Mouse (Mus musculus) skeletal muscle tissue, adult 2 months (tissue): ENCODE results near the gene Gm20388.
"Not testable (repeated sequence)": the region's sequence is repeated elsewhere in the genome, so short reads cannot be mapped to it uniquely, and the experiment has no call there.

ENCODE experiments used
- DNase-seq: peaks from one replicate; pipeline ENCODE4 v3.0.0-alpha.2; 2012; ENCODE audit warnings: low read depth, low spot score

Gene Gm20388

DNA sequence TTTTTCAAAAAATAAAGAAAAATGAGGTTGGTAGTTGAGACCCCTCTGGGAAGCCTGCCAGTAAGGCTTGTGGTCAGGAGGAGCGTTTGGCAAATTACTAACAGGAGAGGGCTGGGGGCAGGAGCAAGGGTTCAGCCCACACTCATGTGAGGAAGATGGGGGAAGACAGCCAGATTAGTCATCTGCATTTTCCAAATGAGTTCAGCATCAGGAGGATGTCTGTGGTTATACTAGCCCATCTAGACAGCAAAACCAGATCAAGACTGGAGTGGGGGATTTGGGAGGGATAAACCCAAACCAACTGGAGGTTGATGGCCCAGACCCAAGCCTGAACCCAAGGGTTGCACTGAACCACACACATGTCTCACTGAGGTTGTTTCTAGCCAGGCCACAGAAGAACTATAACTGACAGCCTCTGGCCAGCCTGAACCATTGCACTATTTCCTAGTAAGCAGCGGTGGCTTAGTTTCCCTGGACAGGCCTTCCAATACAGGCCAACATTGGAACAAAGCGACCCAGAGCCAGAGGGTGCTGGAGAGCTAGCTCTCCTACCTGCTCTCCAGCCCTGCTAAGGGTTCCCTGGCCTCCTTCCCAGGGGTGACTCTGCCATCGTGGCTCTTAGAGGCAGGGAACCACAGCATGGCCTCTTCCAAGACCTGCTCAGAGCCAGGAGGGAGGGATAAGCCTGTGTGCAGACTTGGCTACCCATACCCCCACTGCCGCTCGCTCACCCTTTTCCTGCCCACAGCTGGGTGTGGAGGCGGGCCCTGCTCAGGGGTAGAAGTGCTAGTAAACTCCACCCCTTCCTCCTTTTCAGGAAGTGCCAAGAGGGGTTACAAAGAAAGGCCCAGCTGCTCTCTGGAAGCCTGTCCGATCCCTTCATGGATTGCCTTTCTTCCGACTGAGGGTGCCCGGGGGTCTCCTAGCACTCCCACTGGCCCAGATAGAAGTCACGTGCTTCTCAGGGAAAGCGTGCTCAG lies 2645.7 kb downstream of the Gm20388 start:
- DNase-seq: peak; percentile 56

DNA sequence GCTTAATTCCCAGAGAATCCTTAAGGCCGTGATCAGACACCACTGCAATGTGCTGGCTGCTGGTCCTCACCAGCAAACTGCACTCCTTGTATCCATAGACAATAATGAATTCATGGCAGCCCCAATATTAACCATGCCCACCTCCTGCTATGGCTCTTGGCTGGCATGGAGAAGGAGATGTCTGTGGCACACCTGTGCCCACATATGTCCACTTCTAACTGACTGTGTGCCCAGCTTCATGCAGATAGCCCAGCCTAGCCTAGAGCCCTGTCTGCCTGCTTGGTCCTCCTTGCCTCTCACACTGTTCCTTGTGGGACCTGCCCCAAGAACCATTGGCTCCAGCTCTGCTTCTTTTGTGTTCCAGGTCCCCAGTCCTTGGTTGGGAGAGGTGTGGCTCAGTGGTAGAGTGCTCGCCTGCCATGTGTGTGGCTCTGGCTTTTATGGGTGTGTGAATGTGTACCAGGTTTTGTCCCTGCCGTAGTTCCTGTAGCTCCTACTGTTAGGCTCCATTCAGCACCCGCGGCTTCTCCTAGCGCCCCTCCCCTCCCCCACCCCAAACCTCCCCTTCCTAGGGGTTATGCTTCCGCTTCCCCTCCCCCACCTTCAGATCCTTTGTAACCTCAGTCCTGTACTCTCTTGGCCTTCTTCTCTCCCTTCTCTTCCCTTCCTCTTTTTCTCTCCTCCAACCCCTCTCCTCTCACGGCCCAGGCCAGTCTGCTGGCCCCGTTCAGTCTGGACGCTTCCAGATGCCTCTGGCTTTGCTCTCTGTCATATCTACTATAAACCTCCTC lies 2646.8 kb downstream of the Gm20388 start:
- DNase-seq: no peak

DNA sequence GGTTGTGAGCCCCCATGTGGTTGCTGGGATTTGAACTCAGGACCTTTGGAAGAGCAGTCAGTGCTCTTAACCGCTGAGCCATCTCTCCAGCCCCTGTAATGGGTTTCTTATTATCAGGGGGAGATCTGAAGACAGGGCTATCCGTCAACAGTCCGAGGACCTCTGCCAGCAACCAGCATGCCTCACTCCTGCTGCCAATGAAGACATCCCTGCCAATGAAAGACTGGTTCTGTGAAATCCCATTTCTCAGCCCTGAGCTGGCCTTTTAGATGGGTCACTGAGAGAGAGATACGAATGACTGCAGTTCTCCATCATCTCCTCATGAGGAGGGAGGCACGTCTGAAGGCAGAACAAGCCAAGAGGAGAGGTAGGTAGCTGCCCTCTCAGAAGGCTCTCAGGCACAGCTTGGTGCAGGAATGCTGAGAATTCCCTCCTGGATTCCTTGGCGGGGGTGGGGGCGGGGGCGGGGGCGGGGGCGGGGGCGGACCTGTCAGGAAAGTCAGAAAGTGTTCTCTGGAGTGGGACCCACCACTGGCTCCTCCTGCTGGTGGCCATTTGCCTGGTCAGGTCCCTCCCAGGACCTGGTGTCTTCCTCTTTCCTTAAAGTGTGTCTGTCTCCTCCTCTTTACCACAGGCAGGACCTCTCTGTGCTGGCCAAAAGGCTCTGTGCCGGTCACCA lies 2648.2 kb downstream of the Gm20388 start:
- no peak for DNase-seq

DNA sequence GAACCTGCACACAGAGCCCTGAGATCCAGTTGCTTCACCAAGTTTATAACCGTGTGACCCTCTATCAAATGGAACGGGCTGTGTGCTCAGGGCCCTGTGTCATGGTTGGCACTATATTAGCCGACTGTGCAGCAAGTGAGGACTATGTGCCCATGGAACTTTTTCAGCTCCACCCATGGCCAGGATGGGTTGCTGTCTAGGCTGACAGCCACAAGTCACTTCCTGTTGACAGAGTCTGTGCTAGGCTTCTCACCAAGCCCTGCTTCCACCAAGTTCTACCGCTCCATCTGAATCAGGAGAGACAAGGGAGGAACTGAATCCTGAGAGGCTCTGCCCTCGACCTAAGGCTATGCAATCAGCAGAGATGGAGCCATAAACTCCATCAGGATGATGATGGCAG lies 2650.6 kb downstream of the Gm20388 start:
- no peak for DNase-seq

DNA sequence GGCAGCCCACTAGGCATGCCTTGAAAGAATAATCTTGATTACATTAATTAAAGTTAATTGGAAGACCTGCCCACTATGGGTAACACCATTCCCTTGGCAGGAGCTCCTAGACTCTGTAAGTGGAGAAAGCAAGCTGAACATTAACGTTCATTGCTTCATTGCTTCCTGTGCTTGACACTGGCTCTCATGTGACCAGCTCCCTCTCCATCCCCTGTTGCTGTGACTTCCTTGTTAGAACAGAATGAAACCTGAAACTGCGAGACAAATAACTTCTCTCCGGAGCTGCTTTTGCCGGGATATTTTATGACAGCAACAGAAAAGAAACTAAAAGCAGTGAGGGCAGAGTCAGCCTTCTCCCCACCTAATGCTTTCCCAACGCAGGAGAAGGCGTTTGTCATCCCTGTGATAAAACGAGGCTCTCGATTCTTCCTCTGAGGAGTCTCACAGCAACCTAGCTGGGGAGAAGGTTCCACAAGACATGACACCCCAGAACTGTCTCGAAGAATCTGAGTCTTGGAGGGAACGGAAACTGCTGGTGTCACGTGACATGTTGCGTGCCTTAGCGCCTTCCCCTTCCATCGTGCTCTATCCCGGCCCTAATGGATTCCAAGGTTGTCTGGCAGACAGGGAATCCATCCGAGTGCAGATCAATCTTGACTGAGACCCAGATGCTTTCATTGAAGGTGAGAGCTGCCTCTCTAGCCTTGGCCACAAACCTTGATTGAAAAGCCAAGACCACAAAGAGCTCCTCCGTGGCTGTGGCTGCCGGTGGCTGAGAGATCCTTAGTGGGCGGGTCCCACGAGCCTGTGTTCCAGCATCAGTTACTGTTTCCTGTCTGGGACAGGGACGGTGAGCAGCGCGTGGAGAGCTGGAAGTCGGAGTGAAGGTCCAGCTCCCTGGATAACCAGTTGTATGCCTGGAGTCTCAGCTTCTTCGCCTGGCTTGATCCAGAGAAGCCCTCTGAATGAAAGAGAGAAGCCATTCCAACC lies 2654.0 kb downstream of the Gm20388 start:
- no peak for DNase-seq

DNA sequence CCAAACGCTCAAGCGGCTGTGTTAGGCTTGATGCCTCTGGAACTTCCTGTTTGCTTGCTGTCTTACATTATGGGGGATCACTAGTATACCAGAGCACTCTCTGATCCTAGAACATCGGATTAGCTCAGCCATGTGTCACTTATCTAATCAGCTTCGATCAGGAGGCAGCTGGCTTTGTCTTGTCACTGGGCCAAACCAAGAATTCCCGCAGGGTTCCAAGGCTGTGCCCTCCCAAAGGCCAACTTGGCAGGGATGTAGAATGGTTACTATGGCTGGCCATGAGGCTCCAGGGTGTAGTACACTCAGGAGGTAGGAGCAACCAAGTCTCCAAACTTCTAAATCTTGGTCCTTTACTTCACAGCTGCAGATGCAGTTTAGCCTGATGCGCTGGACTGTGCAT lies 2656.1 kb downstream of the Gm20388 start:
- no peak for DNase-seq

DNA sequence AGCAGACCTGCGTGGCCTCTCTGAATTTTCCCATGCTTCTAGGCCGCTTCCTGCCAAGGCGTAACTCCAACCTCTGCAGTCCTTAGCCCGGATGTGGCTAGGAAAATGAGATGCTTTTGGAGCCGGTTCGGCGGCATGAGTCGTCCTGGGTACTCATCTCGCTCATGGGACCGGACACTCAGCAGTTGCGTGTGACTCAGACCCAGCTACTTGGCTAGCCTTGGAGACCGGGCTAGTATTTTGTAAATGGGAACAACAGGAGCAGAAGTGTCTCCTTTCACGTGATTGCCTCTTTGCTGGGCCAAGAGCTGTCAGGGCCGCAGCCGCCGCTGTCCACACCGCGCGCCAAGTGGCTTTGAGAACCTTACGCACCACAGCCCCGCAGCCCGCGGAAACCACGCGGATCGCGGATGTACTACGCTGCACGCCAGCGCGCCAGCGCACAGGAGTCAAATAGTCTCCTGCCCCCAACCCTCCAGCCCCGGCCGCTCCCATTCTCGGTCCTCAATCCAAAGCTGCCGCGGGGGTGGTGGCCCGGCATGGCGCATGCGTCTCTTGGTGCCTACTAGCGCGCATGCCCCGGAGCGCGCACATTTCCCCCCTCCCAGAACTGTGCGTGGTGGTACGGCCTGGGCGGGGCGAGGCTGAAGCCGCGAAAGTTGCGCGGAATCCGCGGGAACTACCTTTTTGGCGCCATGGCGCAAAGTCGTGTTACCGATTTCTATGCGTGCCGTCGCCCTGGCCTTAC lies 2656.9 kb downstream of the Gm20388 start, which contains the start of gene Cdt1:
Gene Cdt1, plus strand, starts transcription at position 655 of the 748 bp plus-strand sequence.
- DNase-seq: peak; percentile 90

DNA sequence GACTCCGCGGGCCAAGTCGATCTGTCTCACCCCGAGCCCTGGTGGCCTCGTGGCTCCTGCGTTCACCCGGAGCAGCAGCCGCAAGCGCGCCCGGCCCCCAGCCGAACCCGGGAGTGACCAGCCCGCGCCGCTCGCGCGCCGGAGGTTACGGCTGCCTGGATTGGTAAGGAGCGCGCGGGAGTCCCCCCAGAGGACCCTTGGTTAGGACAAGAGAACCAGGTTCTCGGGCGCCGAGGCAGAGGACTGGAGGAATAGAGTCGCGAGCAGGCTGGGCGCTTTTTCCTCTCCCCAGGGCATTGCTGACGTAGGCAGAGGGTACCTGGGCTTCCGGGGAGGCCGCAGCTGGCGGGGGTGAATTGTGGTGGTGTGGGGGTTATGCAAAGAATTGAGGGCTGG lies 2657.5 kb downstream of the Gm20388 start:
- DNase-seq: no peak

DNA sequence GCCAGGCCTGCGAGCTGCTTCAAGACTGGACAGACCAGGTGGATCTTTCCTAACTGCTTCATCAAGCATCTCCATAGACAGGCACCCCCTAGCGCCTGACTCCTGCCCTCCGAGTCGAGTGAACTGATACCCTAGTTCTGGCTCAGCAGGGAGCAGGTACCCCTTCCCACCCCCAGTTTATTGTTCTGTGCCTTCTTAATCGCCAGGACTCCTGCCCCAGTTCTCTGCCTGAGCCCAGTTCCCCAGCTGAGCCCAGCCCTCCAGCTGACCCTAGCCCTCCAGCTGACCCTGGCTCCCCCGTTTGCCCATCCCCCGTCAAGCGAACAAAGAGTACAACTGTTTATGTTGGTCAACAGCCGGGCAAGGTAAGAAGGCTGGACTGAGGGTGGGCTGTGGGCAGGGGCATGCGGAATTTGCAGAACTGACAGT lies 2658.3 kb downstream of the Gm20388 start:
- DNase-seq: no peak

DNA sequence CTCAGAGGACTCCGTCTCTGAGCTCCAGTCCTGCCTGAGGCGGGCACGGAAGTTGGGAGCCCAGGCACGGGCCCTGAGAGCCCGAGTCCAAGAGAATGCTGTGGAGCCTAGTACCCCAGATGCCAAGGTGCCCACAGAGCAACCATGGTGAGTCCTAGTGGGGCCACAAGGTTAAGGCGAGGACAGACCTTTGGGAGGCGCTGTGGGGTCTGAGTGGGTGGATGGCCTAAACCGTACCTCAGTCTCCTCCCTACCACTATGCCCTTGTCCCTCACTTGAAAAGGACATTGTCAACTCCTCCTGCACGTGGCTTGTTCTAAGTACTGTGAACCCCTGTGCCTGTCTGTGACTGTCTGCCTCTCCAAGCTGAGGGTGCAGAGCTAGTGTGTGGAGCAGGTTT lies 2658.7 kb downstream of the Gm20388 start:
- no peak for DNase-seq

DNA sequence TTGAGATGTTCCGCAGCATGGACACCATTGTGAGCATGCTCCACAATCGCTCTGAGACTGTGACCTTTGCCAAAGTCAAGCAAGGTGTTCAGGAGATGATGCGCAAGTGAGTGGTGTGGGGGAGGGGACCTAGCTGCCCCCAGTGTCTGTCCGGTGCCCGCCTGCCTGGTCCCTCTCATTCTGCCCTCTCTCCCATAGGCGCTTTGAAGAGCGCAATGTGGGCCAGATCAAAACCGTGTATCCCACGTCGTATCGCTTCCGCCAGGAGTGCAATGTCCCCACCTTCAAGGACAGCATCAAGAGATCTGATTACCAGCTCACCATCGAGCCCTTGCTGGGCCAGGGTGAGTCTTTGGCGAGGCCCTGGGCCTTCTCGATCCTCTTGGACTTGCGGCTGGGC lies 2659.4 kb downstream of the Gm20388 start:
- DNase-seq: no peak

DNA sequence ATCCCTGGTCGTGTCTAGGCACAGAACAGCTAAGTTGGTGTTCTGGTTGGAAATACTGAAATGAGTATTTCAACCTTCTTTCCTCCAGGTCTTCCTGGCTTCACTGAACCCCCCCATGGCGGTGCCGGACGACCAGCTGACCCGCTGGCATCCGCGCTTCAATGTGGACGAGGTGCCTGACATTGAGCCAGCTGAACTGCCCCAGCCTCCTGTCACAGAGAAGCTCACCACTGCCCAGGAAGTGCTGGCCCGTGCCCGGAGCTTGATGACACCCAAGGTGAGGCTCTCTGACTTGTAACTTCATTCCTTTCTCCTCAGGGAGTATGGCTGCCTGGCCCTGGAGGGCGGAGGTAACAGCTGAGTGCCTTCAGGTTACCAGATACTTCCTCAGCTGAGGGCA lies 2660.5 kb downstream of the Gm20388 start:
- no peak for DNase-seq

DNA sequence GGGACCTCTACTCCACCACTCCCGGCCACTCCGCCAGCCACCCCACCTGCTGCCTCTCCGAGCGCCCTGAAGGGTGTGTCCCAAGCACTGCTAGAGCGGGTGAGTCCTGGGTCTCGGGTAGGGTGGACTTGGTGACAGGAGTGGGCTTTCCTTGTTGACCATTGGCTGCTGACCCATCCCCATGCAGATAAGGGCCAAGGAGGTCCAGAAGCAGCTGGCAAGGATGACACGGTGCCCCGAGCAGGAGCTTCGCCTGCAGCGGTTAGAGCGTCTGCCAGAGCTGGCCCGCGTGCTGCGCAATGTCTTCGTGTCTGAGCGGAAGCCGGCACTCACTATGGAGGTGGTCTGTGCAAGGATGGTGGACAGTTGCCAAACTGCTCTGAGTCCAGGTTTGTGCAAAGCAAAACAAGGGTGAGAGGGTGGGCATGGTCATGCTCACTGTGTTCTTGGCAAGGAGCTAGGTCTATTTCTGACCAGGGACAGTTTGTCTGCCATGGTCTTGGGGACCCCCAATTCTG lies 2661.2 kb downstream of the Gm20388 start:
- no peak for DNase-seq

DNA sequence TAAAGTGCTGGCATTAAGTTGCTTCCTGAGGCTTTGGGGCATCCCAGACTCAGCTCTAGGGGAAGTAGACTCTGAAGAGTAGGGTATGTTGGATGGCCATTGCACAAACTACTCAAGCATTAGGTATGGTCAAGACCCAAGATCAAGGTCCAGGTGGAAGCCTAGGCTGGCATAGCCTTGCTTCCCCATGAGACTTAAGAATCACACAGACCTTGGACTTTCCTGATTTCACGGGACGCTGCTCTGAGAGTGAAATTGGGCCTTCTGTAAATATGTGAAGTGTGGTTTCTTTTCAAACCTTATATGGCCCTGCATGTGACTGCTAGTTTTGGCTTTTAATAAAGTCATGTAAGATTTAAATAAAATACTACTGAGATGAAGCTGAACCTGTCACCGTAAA lies 2662.1 kb downstream of the Gm20388 start:
- DNase-seq: no peak

DNA sequence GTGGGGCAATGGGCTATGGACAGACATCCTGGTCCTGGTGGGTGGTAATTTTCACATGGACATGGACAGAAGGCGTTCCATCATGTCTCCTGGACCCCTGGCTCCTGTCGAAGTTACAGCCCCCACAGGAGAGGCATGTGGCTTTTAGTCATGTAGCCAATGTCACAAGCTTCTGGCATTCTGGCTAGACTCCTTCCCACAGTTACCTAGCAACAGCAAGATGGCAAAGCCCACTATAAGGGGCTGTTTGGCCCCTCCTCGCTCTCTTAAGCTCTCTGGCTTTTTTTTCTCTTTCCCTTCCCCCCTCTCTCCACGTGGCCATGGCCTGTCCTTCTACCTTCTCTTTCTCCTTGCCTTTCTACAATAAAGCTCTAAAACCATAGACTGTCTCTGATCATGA lies 2662.5 kb downstream of the Gm20388 start:
- DNase-seq: not testable (repeated sequence)

DNA sequence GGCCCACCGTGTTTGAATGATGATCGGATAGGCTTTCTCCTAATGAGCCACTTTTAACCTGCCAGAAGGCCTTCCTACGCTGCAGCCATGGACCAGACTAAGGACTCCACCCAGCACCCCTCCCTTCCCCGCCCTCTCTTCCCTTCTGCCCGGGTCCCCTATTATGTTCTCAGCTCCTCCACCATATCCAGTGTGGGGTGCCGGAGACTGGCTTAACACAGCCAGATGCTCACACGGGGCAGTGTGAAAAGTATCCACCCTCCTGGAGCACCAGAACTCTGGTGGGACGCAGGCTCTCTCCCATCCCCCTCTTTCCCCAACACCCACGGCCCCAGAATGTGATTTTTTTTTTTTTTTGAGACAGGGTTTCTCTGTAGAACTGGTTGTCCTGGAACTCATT lies 2662.9 kb downstream of the Gm20388 start:
- DNase-seq: no peak

DNA sequence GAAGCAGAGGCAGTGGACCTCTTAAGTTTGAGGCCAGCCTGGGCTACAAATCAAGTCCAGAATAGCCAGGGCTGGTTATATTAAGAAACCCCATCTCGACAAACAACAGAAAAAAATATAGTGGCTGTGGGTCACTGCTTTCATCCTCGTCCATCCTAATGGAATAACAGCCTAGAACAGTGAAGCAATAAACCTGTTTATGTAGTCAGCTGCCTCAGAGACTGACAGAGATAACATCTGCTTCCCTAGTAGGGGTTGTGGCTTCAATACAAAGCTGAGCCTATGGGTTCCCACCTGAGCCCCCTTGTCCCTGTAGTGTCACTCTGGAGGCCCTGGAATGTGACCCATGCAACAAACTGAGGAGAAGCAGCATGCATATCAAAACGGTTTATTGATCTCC lies 2663.6 kb downstream of the Gm20388 start:
- DNase-seq: no peak

DNA sequence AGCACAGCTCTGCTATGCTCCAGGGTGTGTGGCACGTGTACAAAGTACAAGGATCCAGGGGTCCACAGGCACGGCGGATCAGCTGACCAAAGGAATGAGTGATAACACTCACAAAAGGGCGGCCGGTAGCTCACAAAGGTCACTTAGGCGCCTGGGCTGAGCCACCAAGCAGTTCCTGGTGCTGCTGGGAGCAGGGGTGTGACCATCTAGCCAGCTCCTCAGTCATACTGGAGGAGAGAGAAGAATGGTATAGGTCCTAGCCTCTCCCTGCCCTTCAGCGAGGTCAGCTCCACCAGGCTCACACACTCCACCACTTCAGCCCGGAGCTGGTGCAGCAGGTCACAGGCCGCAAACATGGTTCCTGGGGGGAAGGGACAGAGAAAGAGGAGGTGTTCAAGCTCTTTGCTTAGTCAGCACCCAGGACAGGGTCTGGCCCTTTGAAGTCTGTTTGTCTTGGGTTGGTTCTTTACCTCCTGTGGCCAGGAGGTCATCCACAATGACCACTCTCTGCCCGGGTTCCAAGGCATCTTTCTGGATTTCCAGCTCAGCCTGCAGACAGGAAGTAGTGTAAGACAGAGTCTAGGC lies 2664.1 kb downstream of the Gm20388 start:
- no peak for DNase-seq

DNA sequence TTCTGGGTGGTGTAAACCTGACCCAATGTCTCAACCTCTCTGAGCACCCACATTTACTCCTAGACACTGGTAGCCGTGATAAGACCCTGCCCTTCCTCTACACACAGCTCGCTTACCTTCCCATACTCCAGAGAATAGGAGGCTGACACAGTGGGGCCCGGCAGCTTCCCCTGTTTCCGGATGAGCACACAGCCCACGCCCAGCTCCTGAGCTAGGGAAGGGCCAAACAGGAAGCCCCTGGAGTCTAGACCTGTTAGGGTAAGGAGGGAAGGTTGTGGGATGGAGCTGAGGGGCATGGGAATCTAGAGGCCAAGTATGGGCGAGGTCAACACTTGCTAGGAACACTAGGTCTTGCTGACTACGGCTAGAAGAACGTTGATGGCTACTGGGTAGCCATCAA lies 2664.6 kb downstream of the Gm20388 start:
- DNase-seq: no peak
